Mouse (Mus musculus) lung, embryonic 15.5 days (tissue): ENCODE measurements around the gene Hist1h4d. TPM values are rescaled to one million over a fixed set of nuclear protein-coding genes. Genes with fewer than 3 reads are reported as not detected.
"Not testable (repeated sequence)": the region's sequence is repeated elsewhere in the genome, so short reads cannot be mapped to it uniquely, and the experiment has no call there.

Experiments used
- ATAC-seq: fragments of 200-750 bp; cut with Nextera tagmentation; 2 replicates; pipeline ENCODE4 v1.8.0; 2017; ENCODE audit warnings: moderate number of reproducible peaks, borderline replicate concordance; ENCODE audit not compliant: low FRiP score, low TSS enrichment; ENCODE audit errors: extremely low read depth
- H3K27ac ChIP-seq: fragments of 300-500 bp; sonication (generic); 2 replicates; pipeline ENCODE4 v1.5.1; 2015; ENCODE audit warnings: moderate library complexity, mild to moderate bottlenecking, inconsistent platforms
- H3K27me3 ChIP-seq: fragments of 300-500 bp; sonication (generic); 2 replicates; pipeline ENCODE4 v1.6.1; 2015; ENCODE audit warnings: inconsistent platforms
- H3K36me3 ChIP-seq: fragments of 300-500 bp; sonication (generic); 2 replicates; pipeline ENCODE4 v1.6.1; 2015; ENCODE audit warnings: inconsistent platforms
- H3K4me1 ChIP-seq: fragments of 300-500 bp; sonication (generic); 2 replicates; pipeline ENCODE4 v1.6.1; 2015; ENCODE audit warnings: inconsistent platforms
- H3K4me2 ChIP-seq: fragments of 300-500 bp; sonication (generic); 2 replicates; pipeline ENCODE4 v1.6.1; 2015; ENCODE audit warnings: inconsistent platforms, mild to moderate bottlenecking, moderate library complexity
- H3K4me3 ChIP-seq: fragments of 300-500 bp; sonication (generic); 2 replicates; pipeline ENCODE4 v1.5.1; 2015; ENCODE audit warnings: mild to moderate bottlenecking, inconsistent platforms
- H3K9ac ChIP-seq: fragments of 300-500 bp; sonication (generic); 2 replicates; pipeline ENCODE4 v1.6.1; 2015; ENCODE audit warnings: inconsistent platforms
- H3K9me3 ChIP-seq: fragments of 300-500 bp; sonication (generic); 2 replicates; pipeline ENCODE4 v1.6.1; 2016; ENCODE audit warnings: inconsistent platforms
- WGBS: fragments of 180-500 bp; shearing (Covaris S2); methylation state at CpG from one replicate; pipeline ENCODE4 v1.1.7; 2015; 5-methylcytosine and 5-hydroxymethylcytosine counted together
- polyA plus RNA-seq: library from polyadenylated mRNA; unstranded; fragments of >200 nt; fragmentation: Nextera tagmentation; extraction: Ambion mirVana; gene quantifications from 2 replicates; pipeline ENCODE4 v1.2.1, GENCODE M21; 2015

The Hist1h4d gene
- polyA plus RNA-seq, 1 experiment from 2014 or later = 160 TPM

DNA sequence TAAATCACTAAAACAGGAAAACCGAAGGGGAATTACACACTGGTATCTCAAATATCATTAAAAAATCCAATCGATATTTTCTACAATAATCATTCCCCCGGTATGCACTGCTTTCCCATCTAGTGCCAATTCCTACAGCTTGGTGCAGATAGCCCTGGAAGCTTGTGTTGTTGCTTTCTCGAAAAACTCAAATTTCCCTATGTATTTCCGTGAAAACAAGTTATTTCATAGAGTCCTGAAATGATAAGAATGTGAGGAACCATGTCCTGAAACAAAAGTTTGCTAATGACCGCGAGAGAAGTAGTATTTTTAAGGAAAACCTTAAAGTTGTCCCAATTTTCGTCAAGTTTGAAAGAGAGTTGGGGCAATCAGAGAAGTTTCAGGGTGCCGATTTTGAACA lies 27.0 kb upstream of the Hist1h4d start:
- Histone ChIP-seq H3K36me3 (no peaks in the 10 kb centered on the region), H3K4me3 (peak overlapping the region; percentile 62), H3K27ac (peak overlapping the region; percentile 99), H3K4me1 (peaks cover 13% of the 10 kb centered on the region), H3K27me3 (no peaks in the 10 kb centered on the region), H3K4me2 (peak overlapping the region; percentile 87), H3K9ac (peak overlapping the region; percentile 92; the same call in 1 of the 2 replicates), H3K9me3 (no peaks in the 10 kb centered on the region)
- WGBS = 15% methylated on average over 9 of the region's 9 CpGs
- no peak for ATAC-seq

DNA sequence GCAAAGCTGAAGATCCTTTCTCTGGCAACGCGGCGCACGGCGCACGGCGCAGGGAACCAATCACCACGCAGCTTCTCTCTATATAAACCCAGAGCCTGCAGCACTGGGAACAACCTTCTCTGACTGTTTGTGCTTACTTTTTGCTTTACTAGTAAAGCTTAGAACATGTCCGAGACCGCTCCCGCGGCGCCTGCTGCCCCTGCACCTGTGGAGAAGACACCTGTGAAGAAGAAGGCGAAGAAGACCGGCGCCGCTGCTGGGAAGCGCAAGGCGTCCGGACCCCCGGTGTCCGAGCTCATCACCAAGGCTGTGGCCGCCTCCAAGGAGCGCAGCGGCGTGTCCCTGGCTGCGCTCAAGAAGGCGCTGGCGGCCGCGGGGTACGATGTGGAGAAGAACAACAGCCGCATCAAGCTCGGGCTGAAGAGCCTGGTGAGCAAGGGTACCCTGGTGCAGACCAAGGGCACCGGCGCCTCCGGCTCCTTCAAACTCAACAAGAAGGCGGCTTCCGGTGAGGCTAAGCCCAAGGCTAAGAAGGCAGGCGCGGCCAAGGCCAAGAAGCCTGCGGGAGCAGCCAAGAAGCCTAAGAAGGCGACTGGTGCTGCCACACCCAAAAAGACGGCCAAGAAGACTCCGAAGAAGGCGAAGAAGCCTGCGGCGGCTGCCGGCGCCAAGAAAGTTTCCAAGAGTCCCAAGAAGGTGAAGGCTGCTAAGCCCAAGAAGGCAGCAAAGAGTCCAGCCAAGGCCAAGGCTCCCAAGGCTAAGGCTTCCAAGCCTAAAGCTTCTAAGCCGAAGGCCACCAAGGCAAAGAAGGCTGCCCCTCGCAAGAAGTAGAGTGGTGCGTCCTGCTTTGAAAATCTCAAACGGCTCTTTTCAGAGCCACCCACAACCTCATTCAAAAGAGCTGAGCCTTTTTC lies 26.2 kb upstream of the Hist1h4d start:
- peak overlapping the region; percentile 87 for H3K4me2 ChIP-seq
- peak overlapping the region; percentile 62 for H3K4me3 ChIP-seq
- ATAC-seq = peak; percentile 90
- H3K9me3 ChIP-seq = no peaks in the 10 kb centered on the region
- no peaks in the 10 kb centered on the region for H3K36me3 ChIP-seq
- peaks cover 13% of the 10 kb centered on the region for H3K4me1 ChIP-seq
- H3K27ac ChIP-seq = peak overlapping the region; percentile 99
- peak overlapping the region; percentile 92 for H3K9ac ChIP-seq
- no peaks in the 10 kb centered on the region for H3K27me3 ChIP-seq
- under 1% methylated on average over 54 of the region's 54 CpGs for WGBS

DNA sequence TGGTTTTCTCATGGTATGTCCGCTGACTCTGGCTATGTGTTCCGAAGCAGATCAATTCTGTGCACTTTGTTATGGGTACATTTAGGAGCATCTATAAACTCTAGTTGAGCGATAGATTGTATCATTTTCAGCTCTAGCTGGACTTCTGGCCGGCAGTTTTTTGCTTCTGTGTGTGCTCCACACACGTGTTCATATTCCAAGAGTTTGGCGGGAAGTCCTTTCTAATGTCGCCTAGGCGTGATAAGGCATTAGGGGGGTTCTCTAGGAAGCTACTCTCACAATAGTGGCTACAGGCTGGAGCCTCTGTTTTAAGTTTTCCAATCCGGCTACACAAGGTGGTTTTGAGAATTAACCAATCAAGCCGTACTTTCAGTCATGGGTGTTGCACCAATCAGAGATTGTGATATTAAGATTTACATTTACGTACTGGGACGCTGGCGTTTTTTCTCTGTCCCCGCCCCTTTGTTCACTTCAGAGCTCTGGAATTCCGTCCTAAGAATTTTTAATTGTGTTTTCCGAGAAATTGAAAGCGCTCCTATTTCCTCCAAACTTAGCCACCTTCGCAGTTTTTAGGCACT lies 25.5 kb upstream of the Hist1h4d start:
- H3K27me3 ChIP-seq = no peaks in the 10 kb centered on the region
- peaks cover 13% of the 10 kb centered on the region for H3K4me1 ChIP-seq
- H3K36me3 ChIP-seq = no peaks in the 10 kb centered on the region
- H3K4me3 ChIP-seq = peak overlapping the region; percentile 62
- peak; percentile 82 for ATAC-seq
- peak overlapping the region; percentile 87 for H3K4me2 ChIP-seq
- no peaks in the 10 kb centered on the region for H3K9me3 ChIP-seq
- peak overlapping the region; percentile 99 for H3K27ac ChIP-seq
- under 1% methylated on average over 18 of the region's 18 CpGs for WGBS
- H3K9ac ChIP-seq = peak overlapping the region; percentile 92

DNA sequence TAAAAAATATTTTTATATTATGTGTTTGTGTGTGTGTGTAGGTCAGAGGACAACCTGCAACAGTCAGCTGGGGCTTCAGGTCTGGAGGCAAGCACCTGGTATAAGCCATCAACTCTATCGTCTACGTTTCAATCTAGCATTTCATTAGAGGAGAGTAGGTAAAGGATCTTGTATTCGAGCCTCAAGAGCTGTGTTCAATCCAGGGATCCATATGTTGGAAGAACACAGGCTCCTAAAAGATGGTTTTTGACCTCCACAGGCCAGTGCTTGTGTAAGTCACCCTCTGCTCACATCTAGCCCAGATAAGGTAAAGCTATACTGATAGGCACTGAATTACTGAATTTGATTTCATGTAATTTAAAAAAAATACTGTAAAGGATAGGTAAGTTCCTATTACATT lies 24.5 kb upstream of the Hist1h4d start:
- no peaks in the 10 kb centered on the region for H3K27me3 ChIP-seq
- ATAC-seq = no peak
- H3K27ac ChIP-seq = peak overlapping the region; percentile 99
- H3K4me3 ChIP-seq = 0 out of 2 replicates have a peak overlapping the region, but pooled peaks have one; percentile 4
- H3K9ac ChIP-seq = 0 out of 2 replicates have a peak overlapping the region, but pooled peaks have one; percentile 8
- H3K9me3 ChIP-seq = no peaks in the 10 kb centered on the region
- H3K36me3 ChIP-seq = no peaks in the 10 kb centered on the region
- peaks cover 13% of the 10 kb centered on the region for H3K4me1 ChIP-seq
- H3K4me2 ChIP-seq = peak overlapping the region; percentile 87
- 58% methylated on average over 3 of the region's 3 CpGs for WGBS

DNA sequence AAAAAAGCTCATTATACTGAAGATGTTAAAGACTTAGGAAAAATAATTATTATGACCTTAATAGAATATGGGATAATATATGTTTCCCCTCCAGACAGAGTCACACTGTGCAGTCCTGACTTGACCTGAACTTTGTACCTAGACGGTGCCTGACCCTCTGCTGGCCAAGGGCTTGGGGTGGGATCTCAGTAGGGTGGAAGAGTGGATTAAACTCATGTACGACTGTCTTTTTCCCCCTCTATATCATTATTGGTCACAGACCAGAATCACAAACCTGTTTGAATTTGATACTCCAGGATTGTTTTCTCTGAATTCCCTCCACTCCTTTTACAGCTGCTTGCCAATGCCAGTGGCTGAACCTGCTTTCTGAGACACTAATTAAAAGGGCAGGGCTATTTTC lies 20.7 kb upstream of the Hist1h4d start:
- H3K9ac ChIP-seq, H3K36me3 ChIP-seq, H3K9me3 ChIP-seq, ATAC-seq, H3K27me3 ChIP-seq: not testable (repeated sequence)
- Histone ChIP-seq H3K4me1 (peaks cover 10% of the 10 kb centered on the region; the same call in 1 of the 2 replicates), H3K4me2 (peak overlapping the region; percentile 39), H3K4me3 (peak overlapping the region; percentile 10; the same call in 1 of the 2 replicates), H3K27ac (peak overlapping the region; percentile 57; the same call in 1 of the 2 replicates)
- WGBS = 10% methylated on average over 2 of the region's 2 CpGs

DNA sequence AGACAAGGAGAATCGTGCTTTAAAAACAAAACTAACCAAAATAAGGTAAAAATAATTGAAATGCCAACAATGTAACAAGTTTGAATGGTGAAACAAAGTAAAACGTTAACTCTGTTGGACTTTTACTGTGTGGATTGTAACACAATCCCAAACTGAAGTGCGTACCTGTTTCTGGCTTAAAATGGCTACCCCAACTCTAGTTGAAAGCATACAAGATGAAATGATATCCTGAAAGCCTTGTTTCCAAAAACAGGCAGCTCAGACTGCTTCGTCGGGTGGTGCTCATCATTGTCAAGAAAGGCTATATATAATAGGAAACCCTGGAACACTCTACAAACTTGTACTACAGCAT lies 19.9 kb upstream of the Hist1h4d start:
- peak overlapping the region; percentile 98 for H3K27ac ChIP-seq
- peak overlapping the region; percentile 47; the same call in 1 of the 2 replicates for H3K9ac ChIP-seq
- peak overlapping the region; percentile 43 for H3K4me3 ChIP-seq
- H3K4me1 ChIP-seq = peaks cover 10% of the 10 kb centered on the region; the same call in 1 of the 2 replicates
- ATAC-seq, H3K36me3 ChIP-seq, H3K9me3 ChIP-seq, H3K27me3 ChIP-seq: not testable (repeated sequence)
- H3K4me2 ChIP-seq = peak overlapping the region; percentile 71
- WGBS = 0% methylated on average over 2 of the region's 5 CpGs

DNA sequence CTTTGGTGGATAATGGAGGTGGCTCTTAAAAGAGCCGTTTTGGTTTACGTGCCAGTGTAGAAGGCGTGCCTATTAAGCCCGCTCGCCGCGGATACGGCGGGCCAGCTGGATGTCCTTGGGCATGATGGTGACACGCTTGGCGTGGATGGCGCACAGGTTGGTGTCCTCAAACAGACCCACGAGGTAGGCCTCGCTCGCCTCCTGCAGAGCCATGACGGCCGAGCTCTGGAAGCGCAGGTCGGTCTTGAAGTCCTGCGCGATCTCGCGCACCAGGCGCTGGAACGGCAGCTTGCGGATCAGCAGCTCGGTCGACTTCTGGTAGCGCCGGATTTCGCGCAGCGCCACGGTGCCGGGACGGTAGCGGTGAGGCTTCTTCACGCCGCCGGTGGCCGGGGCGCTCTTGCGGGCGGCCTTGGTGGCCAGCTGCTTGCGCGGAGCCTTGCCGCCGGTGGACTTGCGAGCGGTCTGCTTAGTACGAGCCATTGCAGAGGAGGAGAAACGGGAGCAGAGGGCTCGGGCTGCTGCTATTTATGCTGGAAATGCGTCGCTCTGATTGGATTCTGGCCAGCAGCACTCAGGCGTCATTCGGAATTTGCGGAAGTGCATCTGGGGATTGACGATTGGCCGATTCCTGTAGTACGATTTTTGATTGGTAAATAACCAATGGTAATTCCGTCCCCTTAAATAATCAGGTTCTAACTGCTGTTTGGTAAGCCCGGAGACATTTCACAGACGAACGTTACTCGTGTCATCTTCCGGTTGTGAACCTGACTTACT lies 19.3 kb upstream of the Hist1h4d start, which contains the start of gene Hist1h3e:
TSS of gene Hist1h3e (minus strand) at position 487 of the 777 bp plus-strand sequence.
- WGBS = under 1% methylated on average over 56 of the region's 67 CpGs
- peak; percentile 92 for ATAC-seq
- H3K27me3 ChIP-seq, H3K36me3 ChIP-seq, H3K9me3 ChIP-seq, H3K4me1 ChIP-seq: not testable (repeated sequence)
- Histone ChIP-seq H3K9ac (peak within 1 kb of the TSS; percentile 47), H3K4me3 (peak within 1 kb of the TSS; percentile 43), H3K4me2 (peak within 1 kb of the TSS; percentile 71), H3K27ac (peak within 1 kb of the TSS; percentile 98)

DNA sequence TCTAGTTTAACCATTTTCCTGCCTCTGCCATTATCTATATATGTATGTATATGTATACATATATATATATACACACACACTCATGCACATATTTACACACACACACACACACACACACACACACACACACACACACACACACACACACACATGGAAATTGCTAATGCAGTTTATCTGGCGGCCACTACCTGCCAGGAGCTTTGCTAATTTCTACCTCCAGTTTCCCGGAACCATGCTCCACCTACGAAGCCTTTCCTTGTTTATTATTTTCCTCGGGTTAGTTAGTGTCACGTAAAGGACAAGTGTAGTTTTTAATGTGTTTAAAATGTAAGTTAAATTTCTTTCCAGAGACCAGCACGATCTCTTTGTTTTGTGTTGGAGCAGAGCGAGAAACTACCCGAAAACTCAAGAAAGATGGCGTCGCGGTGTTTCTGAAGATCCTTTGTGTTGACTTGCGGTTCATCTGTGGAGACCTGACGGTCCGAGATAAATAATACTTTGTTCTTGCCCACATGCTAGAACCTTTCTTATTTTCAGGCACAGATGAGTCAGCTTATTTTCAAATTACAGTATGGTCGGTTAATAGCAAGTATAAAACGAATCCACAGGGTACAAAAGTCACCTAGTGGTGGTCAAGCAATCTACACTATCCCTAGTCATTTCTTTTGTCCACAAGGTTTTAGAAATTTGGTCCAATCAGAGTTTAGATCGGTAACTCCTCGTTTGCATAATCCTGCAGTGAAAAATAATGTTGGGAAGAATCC lies 18.5 kb upstream of the Hist1h4d start:
- ATAC-seq = peak; percentile 66; the same call in 1 of the 2 replicates
- 3% methylated on average over 18 of the region's 18 CpGs for WGBS
- Histone ChIP-seq H3K4me1 (peaks cover 7% of the 10 kb centered on the region; the same call in 1 of the 2 replicates), H3K9me3 (no peaks in the 10 kb centered on the region), H3K4me3 (peak overlapping the region; percentile 43), H3K27me3 (no peaks in the 10 kb centered on the region), H3K36me3 (no peaks in the 10 kb centered on the region), H3K27ac (peak overlapping the region; percentile 98), H3K9ac (peak overlapping the region; percentile 39), H3K4me2 (peak overlapping the region; percentile 71)

DNA sequence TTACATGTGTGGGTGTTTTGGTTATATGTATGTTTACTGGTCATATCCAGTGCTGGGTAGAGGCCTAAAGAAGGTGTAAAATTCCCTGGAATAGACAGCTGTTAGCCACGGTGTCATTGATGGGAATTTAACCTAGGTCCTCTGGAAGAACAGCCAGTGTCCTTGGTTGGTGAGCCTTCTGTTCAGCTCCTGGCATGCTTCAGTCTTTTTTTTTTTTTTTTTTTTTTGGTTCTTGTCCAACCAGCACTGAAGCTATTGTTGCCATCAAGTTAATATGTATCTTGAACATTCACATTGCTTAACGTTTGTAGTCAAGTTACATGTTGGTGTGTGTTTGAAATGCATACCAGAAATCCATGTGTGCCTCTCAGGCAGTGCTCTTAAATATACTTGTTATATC lies 16.9 kb upstream of the Hist1h4d start:
- Histone ChIP-seq H3K4me3 (no peak overlapping the region), H3K27me3 (no peaks in the 10 kb centered on the region), H3K27ac (peak overlapping the region; percentile 98), H3K4me2 (no peak overlapping the region), H3K36me3 (no peaks in the 10 kb centered on the region), H3K9me3 (no peaks in the 10 kb centered on the region), H3K9ac (no peak overlapping the region), H3K4me1 (peaks cover 7% of the 10 kb centered on the region; the same call in 1 of the 2 replicates)
- 69% methylated on average over 2 of the region's 2 CpGs for WGBS
- ATAC-seq = no peak

DNA sequence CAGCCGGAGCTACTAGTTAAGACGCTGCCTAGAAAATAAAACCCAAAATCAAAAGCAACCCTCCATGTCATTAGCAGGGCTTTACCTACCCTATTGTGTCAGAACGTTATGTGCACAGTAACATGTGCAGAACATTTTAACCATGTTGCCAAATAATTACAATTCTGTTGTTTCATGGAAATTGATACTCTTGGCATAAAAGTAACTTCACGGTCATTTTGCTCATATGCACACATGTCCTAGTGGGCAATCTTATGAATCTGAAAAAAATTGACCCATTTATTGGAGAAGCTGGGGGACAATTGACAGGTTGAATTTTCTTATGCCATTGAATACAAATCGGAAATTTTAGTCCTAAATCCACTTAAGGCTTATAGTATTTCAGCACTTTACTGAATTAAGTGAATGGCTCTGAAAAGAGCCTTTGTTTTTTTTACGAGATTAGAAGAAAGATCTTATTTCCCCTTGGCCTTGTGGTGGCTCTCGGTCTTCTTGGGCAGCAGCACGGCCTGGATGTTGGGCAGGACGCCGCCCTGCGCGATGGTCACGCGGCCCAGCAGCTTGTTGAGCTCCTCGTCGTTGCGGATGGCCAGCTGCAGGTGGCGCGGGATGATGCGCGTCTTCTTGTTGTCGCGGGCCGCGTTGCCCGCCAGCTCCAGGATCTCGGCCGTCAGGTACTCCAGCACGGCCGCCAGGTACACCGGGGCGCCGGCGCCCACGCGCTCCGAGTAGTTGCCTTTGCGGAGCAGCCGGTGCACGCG lies 11.0 kb upstream of the Hist1h4d start:
- H3K4me2 ChIP-seq = peak overlapping the region; percentile 57
- peak overlapping the region; percentile 98 for H3K27ac ChIP-seq
- H3K27me3 ChIP-seq, H3K4me1 ChIP-seq, H3K9me3 ChIP-seq, ATAC-seq, H3K36me3 ChIP-seq: not testable (repeated sequence)
- WGBS = under 1% methylated on average over 27 of the region's 41 CpGs
- H3K4me3 ChIP-seq = peak overlapping the region; percentile 37
- H3K9ac ChIP-seq = peak overlapping the region; percentile 42
